Mouse (Mus musculus) natural killer cell, adult 2 months (primary cell): ENCODE data around the gene Mrvi1.

Experiments
- DNase-seq, 2 experiments: peaks; one replicate each; pipeline ENCODE4 v3.0.0; 2022; ENCODE audit warnings: low spot score in 2 of 2

Gene Mrvi1

GRCm38 (mm10) chr7:110893943-110894610 is 88.2 kb downstream of the Mrvi1 start:
- DNase-seq: no peak

DNA sequence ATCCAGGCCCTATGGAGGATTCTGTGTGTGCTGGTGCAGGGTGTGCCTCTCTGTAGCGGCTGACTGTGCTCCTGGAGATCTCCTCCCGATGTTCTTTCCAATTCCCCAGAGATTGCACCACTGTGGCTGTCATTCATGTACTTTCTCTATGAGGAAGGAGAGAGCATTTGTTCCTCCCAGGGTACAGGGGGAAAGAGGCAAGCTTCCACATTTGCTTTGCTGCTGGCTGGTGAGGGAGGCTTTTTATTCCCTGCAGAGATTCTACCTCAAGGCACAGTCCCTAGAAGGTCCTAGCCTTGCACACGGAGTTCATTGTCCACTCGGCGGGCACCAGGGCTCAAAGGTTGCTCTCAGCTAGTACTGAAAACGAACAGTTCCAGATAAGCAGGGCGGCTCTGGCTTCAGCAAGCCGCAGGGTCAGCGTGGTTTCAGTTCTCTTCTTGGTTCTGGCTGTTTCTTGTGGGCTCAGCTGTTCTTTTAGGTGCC is 90.7 kb downstream of the Mrvi1 start:
- DNase-seq: no peak

GRCm38 (mm10) chr7:110881746-110882333 is 100.4 kb downstream of the Mrvi1 start:
- DNase-seq: no peak

DNA sequence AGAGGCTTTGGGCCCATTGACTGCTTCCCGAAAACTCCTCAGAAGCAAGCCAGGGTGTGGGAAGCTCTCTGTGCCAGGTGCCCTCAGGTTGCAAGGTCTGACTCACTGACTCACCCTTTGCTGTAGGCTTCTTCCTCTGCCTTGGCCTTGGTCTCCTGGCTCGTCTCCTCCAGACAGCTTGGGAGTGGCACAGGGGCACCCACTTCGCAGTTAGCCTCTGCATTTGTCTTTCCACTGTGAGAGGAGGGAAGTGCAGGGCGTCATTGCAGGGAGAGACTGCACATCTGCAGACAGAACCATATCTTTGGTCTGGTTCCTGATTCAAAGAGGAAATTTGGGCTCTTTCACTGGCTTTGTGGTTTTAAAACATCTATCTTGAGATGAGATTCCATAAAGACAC is 104.2 kb downstream of the Mrvi1 start:
- no peak for DNase-seq

DNA sequence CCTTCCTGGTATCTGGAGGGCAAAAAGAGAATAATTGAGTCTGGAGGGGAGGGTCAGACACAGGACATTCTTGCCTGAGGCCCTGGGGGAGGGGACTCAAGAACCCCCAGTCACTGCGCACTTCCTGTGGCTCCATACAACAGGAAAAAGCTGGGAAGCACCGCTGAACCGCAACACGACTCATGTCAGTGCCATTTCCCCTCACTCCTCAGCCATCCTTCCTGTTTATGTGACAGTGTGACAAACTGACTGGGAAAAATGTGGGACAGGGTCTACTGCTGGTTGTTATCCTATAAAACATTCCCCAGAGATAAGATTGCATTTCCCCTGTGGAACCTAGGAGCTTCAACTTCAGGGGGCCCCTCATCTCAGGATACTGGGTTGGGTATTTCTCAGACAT is 105.3 kb downstream of the Mrvi1 start:
- DNase-seq: no peak

- DNase-seq: no peak
Measured at GRCm38 (mm10) chr7:110868807-110869206, 113.5 kb downstream of the Mrvi1 start.

- DNase-seq: no peak
Measured at GRCm38 (mm10) chr7:110867116-110867515, 115.1 kb downstream of the Mrvi1 start.

DNA sequence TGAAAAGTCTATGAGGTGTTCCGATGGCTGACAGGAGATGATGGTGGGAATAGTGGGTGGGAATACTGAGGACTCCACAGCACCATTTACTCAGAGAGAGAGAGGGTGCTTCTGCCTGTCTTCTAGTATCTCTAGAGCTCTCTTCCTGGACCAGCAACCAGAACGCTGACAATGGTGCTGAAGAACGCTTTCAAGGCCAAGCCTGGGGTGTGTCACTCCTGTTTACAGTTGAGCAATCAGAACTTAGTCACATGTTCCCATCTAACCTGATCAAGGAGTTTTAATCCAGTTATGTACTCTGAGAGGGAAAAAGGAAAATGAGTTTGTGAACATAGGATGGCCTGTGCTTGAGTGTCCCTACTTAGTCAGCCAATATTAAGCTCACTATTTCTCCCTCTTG is 116.2 kb downstream of the Mrvi1 start:
- no peak for DNase-seq

GRCm38 (mm10) chr7:110865570-110865969 is 116.7 kb downstream of the Mrvi1 start:
- DNase-seq: no peak

- no peak for DNase-seq
Measured at GRCm38 (mm10) chr7:110865038-110865437, 117.2 kb downstream of the Mrvi1 start.

DNA sequence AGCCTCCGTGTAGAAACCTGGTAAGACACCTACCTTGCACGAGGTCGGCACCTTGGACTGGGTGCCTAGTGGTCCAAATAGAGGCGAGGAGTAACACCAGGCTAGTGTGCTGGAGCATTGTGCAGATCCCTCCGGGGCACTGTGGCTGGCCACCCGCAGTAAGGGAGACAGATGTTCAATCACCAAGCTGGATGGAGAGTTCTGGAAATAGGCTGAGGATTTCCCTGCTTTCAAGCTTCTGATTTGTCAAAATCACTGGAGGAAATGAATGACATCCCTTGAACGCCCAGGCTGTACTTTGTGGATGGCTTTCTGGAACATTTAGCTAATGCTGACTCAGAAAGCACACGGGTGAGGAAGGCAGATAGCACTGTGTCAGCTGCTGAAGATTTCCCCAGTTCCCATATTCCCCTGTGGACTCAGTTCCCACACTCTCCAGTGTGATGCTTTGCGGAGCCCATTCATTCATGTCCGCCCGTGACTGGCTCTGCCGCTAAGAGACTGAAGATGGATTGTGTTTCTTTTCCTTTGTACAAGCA is 119.4 kb downstream of the Mrvi1 start, which contains the start of gene Lyve1:
TSS of gene Lyve1 (minus strand) at position 489 of the 539 bp plus-strand sequence.
- no peak for DNase-seq

DNA sequence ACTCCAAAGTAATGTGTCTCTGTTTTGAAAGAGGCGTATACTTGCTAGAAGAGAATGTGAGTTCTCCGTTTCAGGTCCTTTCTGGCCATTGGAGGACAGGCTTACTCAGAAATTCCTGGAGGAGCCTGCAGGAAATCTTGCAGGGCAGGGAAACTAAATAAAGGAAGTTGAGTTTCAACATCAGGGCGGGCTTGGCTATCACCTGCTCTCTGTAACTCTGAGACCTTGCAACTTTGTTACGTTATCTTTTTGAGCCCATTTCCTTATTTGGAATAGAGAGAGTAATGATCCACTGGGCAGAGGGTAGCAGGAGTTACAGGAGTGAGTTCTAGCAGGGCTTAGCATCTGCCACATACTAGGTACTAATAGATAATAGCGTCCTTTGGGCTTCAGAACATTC is 122.1 kb downstream of the Mrvi1 start:
- no peak for DNase-seq

DNA sequence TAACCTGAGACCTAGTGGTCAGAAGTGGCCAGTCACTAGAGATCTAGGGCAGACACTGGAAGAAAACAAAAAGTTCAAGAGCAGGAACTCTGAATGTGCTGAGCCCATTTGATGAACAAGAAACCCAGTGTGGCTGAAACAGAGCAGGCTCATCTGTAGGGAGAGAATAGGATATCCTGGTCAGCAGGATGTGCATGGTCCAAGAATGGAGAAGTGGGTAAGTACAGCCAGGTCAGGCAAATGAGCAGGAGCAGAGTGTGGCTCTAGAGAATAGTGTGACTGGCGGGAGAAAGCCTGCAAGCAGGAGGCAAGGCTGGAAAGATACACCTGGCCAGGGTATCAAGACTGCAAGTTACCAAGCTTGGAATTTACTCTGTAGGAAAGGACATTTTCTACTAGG is 126.7 kb downstream of the Mrvi1 start:
- DNase-seq: no peak

DNA sequence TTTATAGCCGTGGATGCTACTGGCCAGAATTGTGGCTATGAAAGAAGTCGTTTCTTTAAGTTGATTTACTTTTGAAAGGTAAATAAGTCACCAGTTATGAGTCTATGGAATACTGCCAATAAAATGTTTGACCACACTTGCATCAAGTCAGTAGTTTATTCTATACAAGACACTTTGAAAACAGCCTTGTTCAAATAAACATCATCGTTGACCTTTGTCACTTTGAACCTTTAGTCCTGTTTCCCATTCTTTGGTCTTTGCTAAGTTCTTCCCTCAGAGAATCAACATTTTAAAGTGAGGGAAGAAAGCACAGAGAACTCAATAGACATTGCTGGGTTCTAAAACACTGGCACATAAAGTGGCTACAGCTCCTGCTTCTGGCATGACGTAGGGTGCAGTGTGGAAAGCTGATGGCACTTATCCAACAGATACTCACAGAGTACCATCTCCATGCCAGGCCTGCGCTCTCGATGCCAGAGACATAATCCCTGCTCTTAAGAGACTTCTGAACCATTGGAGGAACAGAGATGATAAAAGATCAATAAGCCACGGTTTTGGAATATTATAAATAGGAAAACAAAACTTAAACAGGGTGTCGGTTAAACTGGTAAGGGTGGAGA is 127.2 kb downstream of the Mrvi1 start:
- no peak for DNase-seq

GRCm38 (mm10) chr7:110854519-110854918 is 127.7 kb downstream of the Mrvi1 start:
- DNase-seq: no peak

- DNase-seq: no peak
Measured at GRCm38 (mm10) chr7:110853611-110854010, 128.7 kb downstream of the Mrvi1 start.

DNA sequence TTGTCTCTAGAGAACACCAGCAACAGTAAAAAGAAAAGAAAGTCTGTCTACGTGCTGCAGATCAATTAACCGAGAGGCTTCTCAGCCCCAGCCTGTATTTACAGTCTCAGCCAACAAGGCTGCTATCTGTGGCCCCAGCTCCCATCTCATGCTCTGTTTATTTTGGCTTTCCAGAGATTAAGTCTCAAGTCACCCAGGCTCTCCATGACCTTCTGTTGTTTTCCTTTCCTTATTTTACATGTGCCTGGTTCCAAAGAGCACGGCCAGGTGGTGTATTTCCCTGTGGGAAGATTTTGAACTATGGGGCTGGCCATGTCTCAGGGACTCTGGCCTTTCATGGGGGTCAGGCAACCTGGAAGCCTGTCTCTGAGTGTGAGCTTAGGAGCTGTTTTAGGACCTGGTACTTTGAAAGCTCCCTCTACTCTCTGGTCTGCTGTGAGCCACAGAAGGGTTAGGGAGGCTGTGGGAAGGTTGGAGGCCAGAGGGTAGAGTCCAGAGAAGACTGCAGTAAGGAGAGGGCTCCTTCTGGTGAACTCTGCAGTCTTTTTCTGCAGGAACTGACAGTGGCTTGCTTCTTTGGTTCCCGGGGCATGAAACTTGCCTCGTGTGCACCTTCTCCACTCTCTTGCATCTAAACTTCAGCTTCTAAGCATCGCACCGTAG is 130.6 kb downstream of the Mrvi1 start:
- no peak for DNase-seq

- no peak for DNase-seq
Measured at GRCm38 (mm10) chr7:110848371-110848770, 133.9 kb downstream of the Mrvi1 start.

- DNase-seq: no peak
Measured at GRCm38 (mm10) chr7:110847321-110847720, 134.9 kb downstream of the Mrvi1 start.

DNA sequence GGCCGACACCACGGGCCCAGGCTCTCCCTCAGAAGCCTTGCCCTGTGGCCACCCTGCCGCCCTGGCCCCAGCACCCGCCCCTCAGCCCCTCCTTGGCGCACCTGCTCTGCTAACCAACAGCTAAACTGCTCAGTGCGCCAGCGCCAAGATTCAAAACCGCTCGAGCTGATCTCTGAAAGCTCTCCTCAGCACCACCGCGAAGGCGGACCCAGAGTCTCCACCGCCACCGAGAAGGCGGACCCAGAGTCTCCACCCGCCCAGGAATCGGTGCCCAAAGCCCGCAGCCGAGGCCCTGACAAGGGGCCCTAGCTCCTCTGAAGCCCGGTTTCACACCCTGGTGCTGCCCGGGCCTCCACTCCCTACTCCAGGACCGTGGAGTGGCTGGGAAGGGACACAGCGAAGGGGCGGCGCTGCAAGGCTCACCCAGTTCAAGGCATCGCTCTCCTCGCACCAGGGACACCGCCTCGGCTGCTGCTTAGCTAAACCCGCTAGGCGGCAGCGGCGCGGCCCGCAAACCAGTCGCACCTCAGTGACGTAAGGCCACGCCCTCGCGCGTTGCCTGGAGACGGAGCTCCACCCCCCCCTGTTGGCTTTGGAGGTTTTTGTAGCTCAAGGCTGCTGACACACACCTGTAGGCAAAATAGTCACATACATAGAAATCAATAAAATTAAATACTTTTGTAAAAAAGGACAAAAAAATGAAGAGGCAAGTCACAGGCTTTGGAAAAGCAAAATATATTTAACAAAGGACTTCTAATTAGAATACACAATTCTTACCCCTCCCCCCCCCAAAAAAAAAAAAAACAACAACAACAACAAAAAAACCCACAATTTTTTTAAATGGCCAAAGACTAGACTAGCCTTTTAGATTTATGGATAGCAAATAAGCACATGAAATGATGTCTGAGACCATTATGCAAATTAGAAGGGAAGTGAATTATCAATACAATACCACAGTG is 138.1 kb downstream of the Mrvi1 start, which contains the start of gene Rnf141:
TSS of gene Rnf141 (minus strand) at position 542 of the 959 bp plus-strand sequence.
- peak; percentile 90 to 94 for DNase-seq

- DNase-seq: peak in 1 of 2 experiments; percentile 31
Measured at GRCm38 (mm10) chr7:110840332-110840731, 141.9 kb downstream of the Mrvi1 start.
